Mouse (Mus musculus) limb, embryonic 14.5 days (tissue): Measurements from ENCODE around the gene Ess2. TPM values are rescaled to one million over a fixed set of nuclear protein-coding genes. Genes with fewer than 3 reads are reported as not detected.

Experiments used
- ATAC-seq: fragments of 200-750 bp; cut with Nextera tagmentation; 2 replicates; pipeline ENCODE4 v1.8.0; 2017; ENCODE audit warnings: low read depth, moderate number of reproducible peaks, moderate TSS enrichment; ENCODE audit not compliant: low FRiP score
- DNase-seq: peaks from one replicate; pipeline ENCODE4 v3.0.0-alpha.2; 2015; ENCODE audit warnings: low spot score
- H3K27ac ChIP-seq: fragments of 300-500 bp; sonication (generic); replicated peaks from 2 replicates; pipeline ENCODE4 v1.5.1; 2014; ENCODE audit warnings: low read depth, mild to moderate bottlenecking, low read length, moderate library complexity, mixed read lengths
- H3K27me3 ChIP-seq: fragments of 300-500 bp; sonication (generic); 2 replicates; pipeline ENCODE4 v1.6.1; 2014; ENCODE audit warnings: low read length, mixed read lengths; ENCODE audit not compliant: control insufficient read depth, insufficient read depth
- H3K36me3 ChIP-seq: fragments of 300-500 bp; sonication (generic); 2 replicates; pipeline ENCODE4 v1.6.1; 2014; ENCODE audit warnings: mild to moderate bottlenecking, low read length, moderate library complexity, mixed read lengths; ENCODE audit not compliant: control insufficient read depth, insufficient read depth
- H3K4me1 ChIP-seq: fragments of 300-500 bp; sonication (generic); 2 replicates; pipeline ENCODE4 v1.6.1; 2014; ENCODE audit warnings: antibody characterized with exemption, low read length, mixed read lengths; ENCODE audit not compliant: control insufficient read depth, insufficient read depth
- H3K4me2 ChIP-seq: fragments of 300-500 bp; sonication (generic); replicated peaks from 2 replicates; pipeline ENCODE4 v1.6.1; 2014; ENCODE audit warnings: low read depth, mild to moderate bottlenecking, low read length, moderate library complexity; ENCODE audit not compliant: severe bottlenecking
- H3K4me3 ChIP-seq: fragments of 300-500 bp; sonication (generic); replicated peaks from 2 replicates; pipeline ENCODE4 v1.5.1; 2014; ENCODE audit warnings: low read length
- H3K9ac ChIP-seq: fragments of 300-500 bp; sonication (generic); 2 replicates; pipeline ENCODE4 v1.6.1; 2014; ENCODE audit warnings: mild to moderate bottlenecking, low read depth, low read length, moderate library complexity; ENCODE audit not compliant: severe bottlenecking
- H3K9me3 ChIP-seq: fragments of 300-500 bp; sonication (generic); 2 replicates; pipeline ENCODE4 v1.6.1; 2016; ENCODE audit warnings: low read length; ENCODE audit not compliant: control insufficient read depth
- POLR2A ChIP-seq: fragments of 200-500 bp; IDR thresholded peaks from 2 replicates; pipeline ENCODE4 v1.8.0; 2012; ENCODE audit warnings: inconsistent platforms, mild to moderate bottlenecking, moderate library complexity, borderline replicate concordance; ENCODE audit not compliant: insufficient read depth, insufficient read length; ENCODE audit errors: extremely low read depth
- WGBS: fragments of 180-500 bp; shearing (Covaris S2); extraction: QIAGEN DNeasy Blood & Tissue Kit; methylation state at CpG from one replicate; pipeline ENCODE4 v1.1.7; 2014; 5-methylcytosine and 5-hydroxymethylcytosine counted together
- polyA plus RNA-seq, 2 experiments: library from polyadenylated mRNA; depleted of rRNA in 1 of 2; stranded (reverse) in 1 of 2; unstranded in 1 of 2; fragments of >200 nt; fragmentation: Nextera tagmentation in 1 of 2; extraction: Ambion mirVana in 1 of 2; gene quantifications; 2 replicates each; pipeline versions ENCODE4 v1.2.1 to v1.2.3; 2012 to 2014

Ess2 gene
- polyA plus RNA-seq, 2 experiments = 33.5 to 38.7 TPM

DNA sequence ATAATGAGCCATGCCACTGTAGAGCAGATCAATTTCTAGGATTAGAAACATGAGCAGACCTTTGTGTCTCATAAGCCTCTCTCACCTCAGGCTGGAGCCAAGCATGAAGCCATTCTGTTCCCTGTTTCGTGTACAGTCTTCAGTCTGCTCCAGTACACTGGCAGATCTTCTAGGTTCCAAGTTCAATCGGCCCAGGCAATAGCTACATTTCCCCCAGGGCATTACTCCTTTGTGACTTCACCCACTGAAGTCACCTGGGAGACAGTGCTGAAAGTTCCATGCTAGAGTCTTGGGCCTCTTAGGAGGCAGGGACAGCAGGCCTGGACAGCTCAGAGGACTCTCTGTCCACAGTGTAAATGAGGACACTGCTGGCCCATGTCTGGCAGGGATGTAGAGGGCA lies 17.2 kb downstream of the Ess2 start, which contains the start of gene Tssk1:
Gene Tssk1, plus strand, starts transcription at position 301 of the 400 bp plus-strand sequence.
- WGBS = 85% methylated on average over 2 of the region's 2 CpGs
- H3K4me1 ChIP-seq = peaks cover 17% of the 10 kb centered on the region
- H3K4me3 ChIP-seq = no peak within 1 kb of the TSS
- no peak for TF ChIP-seq POLR2A
- H3K9ac ChIP-seq = no peak within 1 kb of the TSS
- peaks cover 11% of the 10 kb centered on the region; the same call in 1 of the 2 replicates for H3K36me3 ChIP-seq
- H3K9me3 ChIP-seq = no peaks in the 10 kb centered on the region
- H3K27me3 ChIP-seq = no peaks in the 10 kb centered on the region
- no peak within 1 kb of the TSS for H3K27ac ChIP-seq
- DNase-seq = no peak
- no peak for ATAC-seq
- H3K4me2 ChIP-seq = no peak within 1 kb of the TSS

- ATAC-seq (no peak), DNase-seq (no peak)
These were observed 18.5 kb downstream of the Ess2 start for GRCm38 (mm10) chr16:17892606-17893005.

DNA sequence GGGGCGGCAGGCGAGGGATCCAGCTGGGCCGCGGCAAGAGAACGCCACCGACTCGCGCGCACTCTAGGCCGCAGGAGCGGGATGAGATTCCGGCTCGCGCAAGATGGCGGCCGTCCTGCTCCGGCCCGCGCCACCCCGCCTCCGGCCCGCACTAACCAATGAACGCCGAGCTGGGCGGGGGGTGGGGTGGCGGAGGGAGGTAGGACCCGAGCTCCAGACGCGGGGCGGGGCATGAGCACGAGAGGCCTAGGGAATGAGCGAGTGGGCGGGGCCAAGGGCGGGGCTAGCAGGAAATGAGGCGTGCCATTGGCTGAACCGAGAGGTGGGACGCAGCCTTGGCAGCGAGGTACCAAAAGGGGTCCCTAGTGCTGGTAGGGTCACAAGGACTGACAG lies 19.6 kb downstream of the Ess2 start, which contains the start of gene Gm20518:
Gene Gm20518, minus strand, starts transcription at position 105 of the 393 bp plus-strand sequence.
- peak; percentile 63; the same call in 1 of the 2 replicates for TF ChIP-seq POLR2A
- Histone ChIP-seq H3K9ac (peak within 1 kb of the TSS; percentile 99), H3K4me1 (peaks cover 17% of the 10 kb centered on the region), H3K4me3 (peak within 1 kb of the TSS; percentile 98), H3K27ac (peak within 1 kb of the TSS; percentile 95), H3K27me3 (no peaks in the 10 kb centered on the region), H3K4me2 (peak within 1 kb of the TSS; percentile 83), H3K36me3 (0 out of 2 replicates have a peak, but pooled peaks cover 4% of the 10 kb centered on the region), H3K9me3 (no peaks in the 10 kb centered on the region)
- peak; percentile 98 for ATAC-seq
- WGBS = under 1% methylated on average over 25 of the region's 38 CpGs
- peak; percentile 99 for DNase-seq

More at GRCm38 (mm10) chr16:17892606-17893005, 18.5 kb downstream of the Ess2 start:
- Histone ChIP-seq H3K4me3 (no peak overlapping the region), H3K36me3 (0 out of 2 replicates have a peak, but pooled peaks cover 4% of the 10 kb centered on the region), H3K9ac (no peak overlapping the region), H3K4me1 (peaks cover 17% of the 10 kb centered on the region), H3K4me2 (no peak overlapping the region), H3K9me3 (no peaks in the 10 kb centered on the region), H3K27me3 (no peaks in the 10 kb centered on the region), H3K27ac (no peak overlapping the region)
- WGBS = 56% methylated on average over 3 of the region's 3 CpGs
- TF ChIP-seq POLR2A = no peak

- peak overlapping the region; percentile 99 for H3K9ac ChIP-seq
These were observed 20.1 kb downstream of the Ess2 start for GRCm38 (mm10) chr16:17890917-17891566.

DNA sequence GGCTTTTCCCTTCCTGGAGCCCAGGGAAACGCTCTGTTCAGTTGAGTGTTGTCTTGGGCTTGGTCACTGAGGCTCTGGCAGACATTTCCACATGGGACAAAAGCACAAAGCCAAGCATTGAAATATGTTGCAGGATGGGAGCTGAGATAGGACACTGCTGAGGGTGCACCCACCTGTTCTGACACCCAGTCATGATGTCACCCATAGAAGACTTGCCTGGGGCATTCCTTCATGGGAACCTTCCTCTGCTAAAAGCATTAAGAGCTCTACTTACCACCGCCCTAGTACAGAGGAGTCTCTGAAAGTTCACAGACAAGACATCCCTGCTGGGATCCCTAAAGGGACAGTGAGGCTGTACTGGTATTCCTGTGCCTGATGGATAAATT lies 20.8 kb downstream of the Ess2 start:
- no peak for ATAC-seq
- Histone ChIP-seq H3K9ac (peak overlapping the region; percentile 99), H3K4me3 (peak overlapping the region; percentile 98), H3K4me2 (peak overlapping the region; percentile 83), H3K36me3 (0 out of 2 replicates have a peak, but pooled peaks cover 4% of the 10 kb centered on the region), H3K27me3 (no peaks in the 10 kb centered on the region), H3K27ac (no peak overlapping the region), H3K9me3 (no peaks in the 10 kb centered on the region), H3K4me1 (peaks cover 17% of the 10 kb centered on the region)
- WGBS = 41% methylated on average over 2 of the region's 2 CpGs
- no peak for TF ChIP-seq POLR2A
- no peak for DNase-seq

More at GRCm38 (mm10) chr16:17890917-17891566, 20.1 kb downstream of the Ess2 start:
- peaks cover 17% of the 10 kb centered on the region for H3K4me1 ChIP-seq
- H3K4me2 ChIP-seq = peak overlapping the region; percentile 83
- peak; percentile 55 for ATAC-seq
- H3K27ac ChIP-seq = peak overlapping the region; percentile 95
- WGBS = 3% methylated on average over 39 of the region's 44 CpGs
- no peaks in the 10 kb centered on the region for H3K27me3 ChIP-seq
- 0 out of 2 replicates have a peak, but pooled peaks cover 4% of the 10 kb centered on the region for H3K36me3 ChIP-seq
- no peaks in the 10 kb centered on the region for H3K9me3 ChIP-seq
- no peak for TF ChIP-seq POLR2A
- peak; percentile 65 for DNase-seq
- peak overlapping the region; percentile 98 for H3K4me3 ChIP-seq
